Mouse (Mus musculus) G1E-ER4 (cell line): ENCODE data around the gene Xpc. TPM values are rescaled to one million over a fixed set of nuclear protein-coding genes. Genes with fewer than 3 reads are reported as not detected.

Experiments used
- GATA1 ChIP-seq: IDR thresholded peaks from one replicate; pipeline ENCODE4 v1.8.0; 2012; ENCODE audit warnings: low read length, inconsistent platforms
- polyA plus RNA-seq: library from polyadenylated mRNA; stranded (reverse); fragments of >175 nt; gene quantifications from 2 replicates; pipeline ENCODE4 v1.2.3, GENCODE M21; 2012

Xpc gene
- polyA plus RNA-seq, 1 experiment = 7.5 TPM

DNA sequence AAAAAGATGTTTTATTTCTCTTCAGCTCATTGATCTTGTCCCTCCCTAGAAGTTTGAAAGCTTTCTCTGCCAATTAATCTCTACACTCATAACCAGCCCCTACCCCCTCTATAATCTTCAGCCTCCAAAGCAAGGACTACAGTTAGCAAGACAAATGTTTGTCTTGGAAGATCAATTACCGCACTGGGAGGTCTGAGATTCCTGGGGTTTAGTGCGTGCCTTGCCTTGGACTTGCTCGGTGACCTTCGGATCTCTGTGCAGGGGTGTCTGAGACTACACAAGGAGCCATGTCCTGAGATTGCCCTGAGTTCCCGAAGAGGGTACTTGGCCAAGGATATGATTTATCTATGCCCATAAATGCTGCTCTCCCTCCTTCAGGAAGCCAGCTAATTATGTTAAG, 17.7 kb upstream of the Xpc start:
- TF ChIP-seq GATA1 = no peak

DNA sequence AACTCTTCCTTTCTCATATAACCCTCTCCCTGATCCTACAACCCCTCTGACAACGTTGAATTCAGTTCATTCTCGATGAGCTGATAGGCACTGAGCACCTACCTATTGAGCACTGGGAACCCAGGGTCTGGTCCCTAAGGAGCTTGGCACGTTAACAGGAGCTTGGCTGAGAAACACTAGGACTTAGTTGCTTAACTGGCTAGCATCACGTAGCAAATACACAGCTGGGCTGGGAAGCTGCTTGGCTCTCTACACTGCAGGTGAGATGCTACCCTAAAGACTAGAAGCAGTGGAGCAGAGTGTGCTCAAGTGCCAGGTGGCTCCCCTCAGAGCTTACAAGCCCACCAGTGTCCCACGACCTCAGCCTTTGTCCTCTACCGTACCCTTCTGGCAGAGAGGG, 17.0 kb upstream of the Xpc start:
- TF ChIP-seq GATA1 = no peak

DNA sequence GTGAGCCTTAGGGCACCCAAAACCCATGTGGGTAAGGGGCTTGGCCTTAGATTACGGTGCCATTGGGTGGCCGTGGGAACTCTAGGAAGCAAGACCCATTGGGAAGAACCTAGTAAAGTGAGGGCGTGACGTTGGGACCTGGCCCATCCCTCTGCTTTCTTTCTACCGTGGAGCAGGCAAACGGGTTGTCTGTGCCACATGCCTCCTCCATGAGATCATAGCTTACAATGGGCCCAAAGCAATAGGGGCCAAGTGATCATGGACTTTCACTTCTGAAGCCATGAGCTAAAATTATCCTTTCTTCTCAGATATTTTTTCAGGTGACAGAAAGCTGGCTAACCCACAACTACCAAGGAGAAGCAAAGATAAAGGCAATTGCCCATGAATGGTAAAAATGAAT, 15.6 kb upstream of the Xpc start:
- TF ChIP-seq GATA1 = no peak

DNA sequence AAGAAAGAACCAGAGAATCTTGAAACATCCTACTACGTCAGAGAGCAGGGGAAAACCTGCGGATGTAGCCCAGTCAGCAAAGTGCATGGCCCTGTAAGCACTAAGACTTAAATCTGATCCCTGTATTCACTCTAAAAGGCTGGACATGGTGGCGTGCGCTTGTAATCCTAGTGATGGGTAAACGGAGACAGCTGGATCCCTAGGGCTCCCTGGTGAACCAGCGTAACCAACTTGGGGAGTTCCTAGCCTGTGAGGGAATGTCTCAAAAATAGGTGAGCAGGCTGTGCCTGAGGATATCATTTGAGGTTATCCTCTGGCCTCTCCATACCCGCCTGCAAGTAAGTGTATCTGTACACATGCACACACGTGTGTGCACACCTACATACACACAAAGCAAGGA, 15.0 kb upstream of the Xpc start:
- TF ChIP-seq GATA1 = no peak

DNA sequence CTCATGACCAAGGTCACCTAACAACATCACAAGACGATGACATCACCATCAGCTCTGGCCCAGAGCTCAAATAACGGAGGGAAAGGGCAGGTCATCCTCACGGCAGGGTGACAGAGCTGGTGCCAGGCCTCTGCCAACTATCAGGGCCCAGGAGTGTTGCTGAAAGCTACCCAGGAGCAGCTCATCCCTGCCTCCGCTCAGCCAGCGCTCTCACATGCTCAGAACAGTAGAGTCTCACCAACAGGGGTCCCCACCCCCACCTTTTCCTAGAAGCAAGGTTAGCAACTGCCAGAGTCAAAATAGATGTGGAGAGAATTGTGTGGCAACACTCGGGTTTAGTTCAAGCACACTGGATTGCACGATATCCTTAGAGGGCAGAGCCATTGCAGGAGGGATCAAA, 12.6 kb upstream of the Xpc start:
- no peak for TF ChIP-seq GATA1

DNA sequence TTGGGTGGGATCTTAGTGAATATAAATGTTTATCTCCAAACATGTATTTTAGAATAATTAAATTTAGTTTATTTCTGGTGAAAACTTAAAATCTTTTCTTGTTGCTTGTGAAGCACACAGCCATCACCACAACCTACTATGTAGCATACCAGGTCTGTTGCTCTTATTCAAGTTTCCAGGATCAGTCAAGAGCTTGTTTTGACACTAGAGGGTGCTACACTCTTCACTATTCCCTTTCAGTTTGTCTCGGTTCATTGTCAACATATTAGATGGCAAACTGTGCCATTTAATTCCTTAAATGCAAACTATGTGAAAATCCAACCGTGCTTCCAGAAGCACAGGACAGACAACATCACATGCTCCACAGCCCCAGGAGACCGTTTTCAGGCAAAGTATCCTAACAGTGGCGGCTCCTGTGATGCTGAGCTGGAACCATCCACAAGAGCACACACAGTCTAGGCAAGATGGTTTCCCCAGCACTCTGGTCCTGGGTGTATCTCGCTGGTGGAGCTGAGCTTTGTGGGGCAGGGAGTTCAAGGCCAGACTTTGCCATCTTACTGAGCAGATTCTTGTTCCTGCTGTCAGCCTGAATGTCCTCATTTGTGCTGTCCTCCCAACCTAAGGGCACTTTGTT, 11.7 kb upstream of the Xpc start:
- no peak for TF ChIP-seq GATA1

DNA sequence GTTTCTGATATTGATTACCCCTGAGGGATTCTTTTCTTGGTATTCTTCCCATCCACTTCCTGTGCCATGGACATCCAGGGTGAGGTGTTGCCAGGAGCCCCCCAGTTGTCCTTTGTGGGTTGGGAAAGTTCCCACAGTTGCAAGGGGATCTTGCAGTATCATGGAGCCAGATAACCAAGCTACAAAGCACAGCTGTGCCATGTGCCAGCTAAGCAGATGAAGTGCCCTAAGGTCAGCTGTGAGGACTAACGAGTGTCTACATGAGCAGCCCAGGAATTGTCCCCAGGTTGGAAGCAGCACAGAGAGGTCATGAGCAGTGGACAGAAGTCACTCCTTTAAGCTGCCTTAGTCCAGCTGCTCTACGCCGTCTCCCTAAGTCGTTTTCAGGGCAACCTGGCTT, 9.9 kb upstream of the Xpc start:
- no peak for TF ChIP-seq GATA1

DNA sequence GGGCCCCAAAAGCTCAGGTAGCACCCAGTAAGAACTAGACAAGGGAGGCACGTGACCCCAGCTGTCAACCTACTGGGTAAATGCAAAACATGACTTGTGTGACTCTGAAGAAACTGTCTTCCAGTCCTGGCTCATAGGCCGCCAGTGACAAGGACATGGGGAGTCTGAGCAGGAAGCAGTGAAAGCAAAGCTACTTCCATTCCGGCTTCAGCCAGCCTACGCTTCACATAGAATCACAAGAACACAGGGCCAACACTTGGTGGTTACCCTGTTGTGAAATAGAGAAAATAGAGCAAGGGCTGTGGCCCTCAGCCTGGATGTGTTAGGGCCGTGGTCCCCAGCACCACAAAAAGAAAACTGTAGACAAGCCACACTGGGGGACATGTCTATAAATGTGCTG, 7.1 kb upstream of the Xpc start:
- no peak for TF ChIP-seq GATA1

DNA sequence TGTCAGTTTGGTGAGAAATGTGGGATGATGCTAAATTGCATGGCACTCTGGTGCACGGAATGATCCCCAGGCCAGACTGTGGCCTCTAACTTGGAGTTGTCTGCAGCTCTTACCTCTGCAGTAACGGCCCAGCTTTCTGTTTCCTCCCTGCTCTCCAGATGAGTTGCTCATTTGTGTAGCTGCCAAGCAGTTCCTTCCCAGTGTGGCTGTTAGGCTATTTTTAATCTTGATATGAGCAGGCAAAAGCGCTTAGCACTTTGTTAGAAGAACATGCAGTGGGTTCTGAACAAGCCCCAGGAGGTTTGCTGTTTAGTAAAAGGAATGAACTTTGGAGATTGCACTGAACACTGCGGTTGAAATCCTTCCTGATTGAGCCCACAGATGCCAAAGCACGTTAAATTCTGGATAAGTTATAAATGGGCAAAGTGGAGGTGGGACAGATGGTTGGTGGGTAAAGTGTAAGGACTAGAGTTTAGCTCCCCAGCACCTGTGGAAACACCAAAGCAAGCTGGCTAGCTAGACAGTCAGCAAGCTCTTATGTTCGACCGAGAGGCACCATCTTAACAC, 2.8 kb upstream of the Xpc start:
- TF ChIP-seq GATA1 = no peak

DNA sequence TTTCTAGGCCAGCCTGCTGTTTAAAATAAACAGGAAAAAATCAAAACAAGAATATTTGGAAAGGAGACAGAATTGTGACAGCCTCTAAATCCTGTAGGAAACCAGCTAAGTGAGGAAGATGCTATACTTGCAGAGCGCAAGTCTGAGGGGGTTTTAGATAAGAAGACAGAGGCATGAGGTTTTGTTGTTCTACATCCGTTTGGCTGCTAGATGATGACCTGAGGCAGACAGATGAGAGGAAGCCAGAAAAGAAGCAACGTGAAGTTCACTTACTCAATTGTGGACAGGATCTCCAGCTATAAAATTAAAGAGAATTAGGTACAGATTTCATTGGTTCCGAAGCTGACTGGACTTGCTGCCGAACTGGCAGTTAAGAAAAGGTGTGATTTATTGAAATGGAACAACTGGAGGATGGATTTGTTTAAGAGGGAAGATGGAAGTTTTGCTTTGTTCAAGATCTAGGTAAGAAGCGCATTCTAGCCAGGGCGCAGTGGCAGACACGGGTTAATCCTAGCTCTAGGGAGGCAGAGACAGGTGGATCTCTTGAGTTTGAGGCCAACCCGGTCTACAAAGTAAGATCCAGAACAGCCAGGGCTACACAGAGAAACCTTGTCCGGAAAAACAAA, 838 bp downstream of the Xpc start:
- no peak for TF ChIP-seq GATA1

DNA sequence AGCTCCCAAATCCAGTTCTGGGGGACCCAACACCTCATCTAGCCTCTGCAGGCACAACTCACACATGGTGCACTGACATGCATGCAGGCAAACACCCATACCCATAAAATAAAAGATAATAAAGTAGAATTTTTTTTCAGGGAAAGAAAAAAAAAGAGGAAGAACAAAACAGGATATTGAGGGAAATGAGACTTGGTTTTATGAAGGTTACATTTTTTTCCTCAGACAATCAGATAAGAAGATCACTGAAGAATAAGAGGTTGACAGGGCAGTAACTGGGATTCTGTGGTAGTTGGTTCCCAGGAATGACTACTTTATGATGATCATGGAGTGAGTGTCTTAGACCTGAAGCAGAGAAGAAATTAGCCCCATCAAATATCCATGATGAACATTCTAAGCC, 1.6 kb downstream of the Xpc start:
- TF ChIP-seq GATA1 = no peak

DNA sequence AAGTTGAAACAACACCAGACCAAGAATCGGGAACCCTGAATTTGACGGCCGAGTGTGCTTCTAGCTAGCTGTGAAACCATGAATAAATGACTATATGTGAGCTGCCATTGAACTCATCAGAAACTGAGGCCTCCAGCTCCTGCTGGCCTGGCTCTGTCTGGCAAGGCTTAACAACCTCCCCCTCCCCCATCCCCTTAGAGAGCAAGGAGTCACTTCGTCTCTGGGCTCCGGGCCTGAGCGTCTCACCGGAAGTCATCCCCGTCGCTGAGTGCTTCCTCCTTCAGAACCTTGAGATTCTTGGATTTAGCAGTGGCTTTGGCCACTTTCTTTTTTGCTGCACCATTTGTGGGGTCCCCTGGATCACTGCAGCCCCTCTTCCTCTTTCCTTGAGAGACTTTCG, 5.5 kb downstream of the Xpc start:
- no peak for TF ChIP-seq GATA1

DNA sequence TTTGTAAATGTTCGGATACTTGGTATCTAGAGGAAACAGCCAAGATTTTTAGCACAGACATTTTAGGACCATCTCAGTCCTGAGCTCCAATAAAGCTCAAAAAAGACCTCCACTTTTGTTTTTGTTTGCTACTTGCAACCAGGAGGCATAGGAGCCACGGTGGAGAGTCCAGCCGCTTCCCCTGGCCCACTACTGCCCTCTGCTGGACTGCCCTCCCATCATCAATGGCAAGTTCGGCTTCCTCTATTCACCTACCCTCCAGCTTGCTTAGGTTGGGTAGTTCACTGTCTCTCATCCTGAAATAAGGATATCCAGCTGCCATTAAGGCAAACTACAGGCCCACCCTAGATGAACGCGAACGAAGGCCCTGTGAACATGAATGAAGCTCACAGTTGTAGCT, 6.4 kb downstream of the Xpc start:
- no peak for TF ChIP-seq GATA1

DNA sequence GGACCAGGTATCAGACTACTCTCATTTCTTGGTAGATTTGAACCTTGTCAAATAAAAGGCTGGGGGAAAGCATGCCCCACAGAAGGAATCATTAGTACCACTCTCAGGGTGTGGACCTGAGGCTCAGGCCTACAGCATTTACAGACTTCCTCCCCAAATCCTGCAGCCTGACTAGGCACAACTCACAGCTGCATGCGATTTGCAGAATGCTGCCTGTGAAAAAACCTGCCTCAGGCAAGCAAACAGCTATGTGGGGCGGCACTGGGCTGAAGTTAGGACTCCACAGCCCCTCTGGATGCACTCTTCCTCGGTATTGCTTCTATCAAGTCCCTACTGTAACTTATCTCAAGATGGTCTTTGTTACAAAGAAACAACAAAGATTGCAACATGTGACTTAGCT, 7.6 kb downstream of the Xpc start:
- TF ChIP-seq GATA1 = no peak

DNA sequence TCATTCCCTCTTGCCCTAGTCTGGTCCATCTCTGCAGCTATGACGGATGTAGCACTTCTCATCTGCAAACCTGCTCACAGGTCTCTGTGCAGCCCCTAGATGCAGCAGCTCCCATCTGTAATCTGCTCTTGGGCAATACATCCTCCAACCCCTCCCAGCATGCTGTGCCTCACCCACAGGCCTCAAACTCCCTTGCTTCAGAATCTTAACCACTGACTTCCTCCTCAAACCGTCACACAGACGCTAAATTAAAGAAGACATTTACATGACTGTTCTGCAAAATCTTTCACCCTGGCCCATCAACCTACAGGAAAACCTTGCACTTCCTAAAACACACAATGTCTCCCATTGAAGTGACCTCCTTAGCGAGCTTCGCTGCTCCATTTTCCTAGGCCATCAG, 9.7 kb downstream of the Xpc start:
- TF ChIP-seq GATA1 = no peak

DNA sequence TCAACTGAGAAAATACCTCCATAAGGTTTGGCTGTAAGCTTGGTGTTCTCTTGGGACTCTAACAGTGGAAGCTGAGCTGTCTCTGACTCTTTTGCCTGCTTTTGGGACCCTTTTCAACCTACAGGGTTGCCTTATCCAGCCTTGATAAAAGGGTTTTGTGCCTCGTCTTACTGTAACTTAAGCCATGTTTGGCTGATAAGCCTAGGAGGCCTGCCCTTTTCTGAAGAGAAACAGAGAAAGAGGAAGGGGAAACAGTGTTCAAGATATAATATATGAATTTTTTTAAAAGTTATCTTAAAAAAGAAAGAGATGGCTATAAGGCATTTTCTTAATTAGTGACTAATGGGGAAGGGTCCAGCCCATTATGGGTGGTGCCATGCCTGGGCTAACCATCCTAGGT, 12.4 kb downstream of the Xpc start:
- TF ChIP-seq GATA1 = no peak

DNA sequence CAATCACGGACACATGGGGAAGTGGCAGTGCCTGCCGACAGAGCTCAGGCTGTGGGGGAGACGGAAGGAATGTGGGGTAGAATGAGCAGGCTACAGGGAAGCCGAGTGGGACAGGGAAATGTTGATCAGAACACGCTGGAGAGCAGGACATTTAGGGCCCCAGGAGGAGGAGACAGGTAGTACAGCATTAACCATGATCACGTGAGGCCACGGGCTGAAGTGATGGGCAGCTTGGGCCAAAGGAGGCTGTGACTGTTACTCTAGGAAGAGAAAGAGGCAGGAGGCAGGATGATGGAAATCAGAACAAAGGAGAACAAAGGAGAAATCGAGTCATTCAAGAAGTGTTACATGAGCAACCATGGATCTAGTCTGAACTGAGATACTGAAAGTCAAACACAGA, 21.2 kb downstream of the Xpc start:
- no peak for TF ChIP-seq GATA1
